In the genomic region with DNA sequence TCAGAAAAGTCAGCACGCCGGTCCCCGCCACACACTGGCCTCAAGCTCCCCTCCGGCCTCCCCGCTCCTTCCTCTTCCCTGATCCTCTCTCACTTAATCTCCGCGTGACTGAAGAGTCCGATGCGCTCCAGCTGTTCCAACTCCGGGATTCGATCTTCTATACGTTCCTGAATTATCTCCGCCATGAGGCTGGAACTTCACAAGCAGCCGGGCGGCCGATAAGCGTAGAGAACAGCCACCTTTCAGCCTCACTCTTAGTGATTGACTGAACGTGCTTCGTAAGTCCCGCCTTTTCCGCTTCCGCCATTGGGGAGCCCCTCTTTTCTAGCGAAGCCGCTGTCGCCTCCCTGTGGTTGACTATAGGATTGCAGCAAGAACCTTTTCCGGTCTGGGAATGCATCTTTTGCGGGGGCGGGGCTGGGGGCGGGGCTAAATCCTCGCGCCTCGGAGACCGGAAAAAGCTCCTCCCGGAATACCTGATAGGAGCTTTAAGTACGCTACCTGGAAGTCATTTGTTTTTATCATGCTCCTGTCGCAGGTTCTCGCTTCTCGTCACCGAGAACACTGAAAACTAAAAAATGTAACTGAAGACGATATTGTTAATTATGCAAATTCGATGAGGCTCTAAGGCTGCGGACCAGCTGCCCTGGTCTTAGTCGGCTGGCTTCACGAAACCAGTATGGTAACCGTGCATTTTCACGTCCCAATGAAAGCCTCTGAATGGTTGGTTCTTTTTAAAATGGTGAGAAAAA, we compare ENCODE assay signal across 8 mouse cellular contexts. TPM values are rescaled to one million over a fixed set of nuclear protein-coding genes. Genes with fewer than 3 reads are reported as not detected.
DNase-seq lines count a peak whose midpoint lies in the region; ATAC-seq lines count a peak whose summit lies in the region.

A gene (minus strand): TSS at position 266 of the 752 bp plus-strand sequence.

- peaks cover 7% of the 10 kb centered on the region; the same call in 1 of the 2 replicates for H3K27me3 ChIP-seq in hindbrain, embryonic 12.5 days

- under 1% methylated on average over 46 of the region's 46 CpGs for WGBS in hindbrain, embryonic 12.5 days

- H3K9me3 ChIP-seq in hindbrain, embryonic 12.5 days (replicated peaks): no peaks in the 10 kb centered on the region

- peak; percentile 95 for ATAC-seq in hindbrain, embryonic 12.5 days (ENCODE audit: low FRiP score)

- H3K4me1 ChIP-seq in hindbrain, embryonic 12.5 days: peaks cover 8% of the 10 kb centered on the region

- H3K4me3 ChIP-seq in hindbrain, embryonic 12.5 days: peak within 1 kb of the TSS; percentile 53

- H3K36me3 ChIP-seq in hindbrain, embryonic 12.5 days: peaks cover 23% of the 10 kb centered on the region

- DNase-seq in NIH3T3 (ENCODE audit: low read depth): peak; percentile 99
- DNase-seq in cerebellum, postnatal 10 days: peak; percentile 100
- DNase-seq in frontal cortex, postnatal 10 days (ENCODE audit: low spot score in 2 of 2): peak; percentile 90 to 97
- DNase-seq in layer of hippocampus, postnatal 14 days (ENCODE audit: low spot score in 2 of 2): peak; percentile 99
- peak; percentile 100 for DNase-seq in lung, postnatal 14 days
- DNase-seq in retina, adult 2 months (ENCODE audit: low read depth, low spot score): peak; percentile 99
- DNase-seq in thymus, postnatal 36 days: peak; percentile 98 to 99

- H3K4me2 ChIP-seq in hindbrain, embryonic 12.5 days (replicated peaks): peak within 1 kb of the TSS; percentile 66

- 0 out of 2 replicates have a peak within 1 kb of the TSS, but pooled peaks have one; percentile 25 for H3K27ac ChIP-seq in hindbrain, embryonic 12.5 days

- H3K9ac ChIP-seq in hindbrain, embryonic 12.5 days: peak within 1 kb of the TSS; percentile 57

RNA-seq across cellular contexts. Expression of the gene that starts here (rescaled TPM):
- 50.6 and 66.1 TPM in 2 replicates for polyA plus RNA-seq in hindbrain, embryonic 12.5 days (2016; fragmentation: Nextera tagmentation; extraction: Ambion mirVana)
- 10 to 100 TPM; 35.9 to 36.3 TPM for total RNA-seq in layer of hippocampus, postnatal 14 days (2021)

Comparison
In these comparisons a context has a peak if more than half of its experiments do, and no peak if none do; other contexts are left out.
1. Peak in every context shown above with its lines: DNase-seq, ATAC-seq, H3K4me3 ChIP-seq and H3K27ac ChIP-seq.